Mouse (Mus musculus) liver, postnatal 0 days (tissue): ENCODE measurements at regions not wholly inside any gene's neighbourhood (a gene's known extent, or its start where the extent isn't known, plus 50 kb on each side); places are given as distances from the start of the nearest gene placed in this dataset.

Experiments
- CTCF ChIP-seq: sonication (generic); IDR thresholded peaks from 2 replicates; pipeline ENCODE4 v1.5.1; 2016; ENCODE audit warnings: antibody characterized with exemption, low read depth
- EP300 ChIP-seq: IDR thresholded peaks from 2 replicates; pipeline ENCODE4 v1.6.1; 2016; ENCODE audit warnings: antibody characterized with exemption, low read depth, mild to moderate bottlenecking

- TF ChIP-seq EP300 (peak; percentile 93), CTCF (no peak)
Measured at GRCm38 (mm10) chr13:5592556-5593061, 268.7 kb upstream of the Klf6 start.
